Mouse (Mus musculus) naive thymus-derived CD4-positive, alpha-beta T cell, adult 5 months (primary cell): ENCODE measurements around the gene Klhl8. TPM values are rescaled to one million over a fixed set of nuclear protein-coding genes. Genes with fewer than 3 reads are reported as not detected.

Source experiments
- polyA plus RNA-seq: library from polyadenylated mRNA; unstranded; fragments of 100-300 nt; shearing (Covaris generic); gene quantifications from one replicate; pipeline ENCODE4 v1.2.1, GENCODE M21; 2017

The Klhl8 gene
- polyA plus RNA-seq = 7.5 TPM

DNA sequence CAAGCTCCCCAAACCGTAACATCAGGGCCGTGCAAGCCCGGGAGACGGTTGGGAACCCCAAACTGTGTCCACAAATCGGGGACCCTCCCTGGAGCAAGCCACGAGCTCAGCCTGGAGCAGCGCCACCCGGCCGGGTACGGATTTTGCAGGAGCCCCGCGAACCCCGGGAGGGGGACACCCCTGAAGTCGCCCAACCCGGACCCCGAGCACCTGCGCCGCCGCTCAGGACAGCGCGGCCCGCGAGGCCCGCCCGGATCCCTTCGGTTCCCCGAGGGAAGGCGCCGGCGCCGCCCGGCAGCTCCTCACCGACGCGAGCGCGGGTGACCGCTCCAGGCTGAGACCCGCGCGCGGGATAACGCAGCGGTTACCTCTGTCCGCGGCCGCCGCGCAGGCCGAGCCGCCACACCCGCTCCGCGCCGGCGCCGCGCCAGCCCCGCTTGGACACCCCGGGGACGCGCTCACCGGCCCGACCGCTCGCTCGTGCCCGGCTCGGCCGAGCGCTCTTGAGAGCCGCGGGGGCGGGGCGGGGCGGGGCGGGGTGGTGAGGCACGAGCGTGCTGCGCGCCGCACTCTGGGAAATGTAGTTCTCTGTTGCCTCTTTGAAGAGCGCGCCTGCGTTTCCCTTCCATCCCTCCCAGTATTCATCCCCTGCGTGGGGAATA is at the start of gene Klhl8:
TSS of gene Klhl8 (minus strand) at position 512 of the 662 bp plus-strand sequence.

Other genes with a start within 250 kb of the Klhl8 start
- 179 TPM for gene Aff1, start 218.9 kb downstream of the Klhl8 start, polyA plus RNA-seq
- not detected for gene Hsd17b13, start 66.2 kb upstream of the Klhl8 start, polyA plus RNA-seq
- gene Hsd17b11, start 110.7 kb upstream of the Klhl8 start, polyA plus RNA-seq = 3.7 TPM
- gene Nudt9, start 135.0 kb upstream of the Klhl8 start, polyA plus RNA-seq = 47.1 TPM
- gene Gm17660, start 166.3 kb upstream of the Klhl8 start, polyA plus RNA-seq = not detected
- not detected for gene Sparcl1, start 202.5 kb upstream of the Klhl8 start, polyA plus RNA-seq